ENCODE assay signal across 8 mouse cellular contexts in the genomic region with DNA sequence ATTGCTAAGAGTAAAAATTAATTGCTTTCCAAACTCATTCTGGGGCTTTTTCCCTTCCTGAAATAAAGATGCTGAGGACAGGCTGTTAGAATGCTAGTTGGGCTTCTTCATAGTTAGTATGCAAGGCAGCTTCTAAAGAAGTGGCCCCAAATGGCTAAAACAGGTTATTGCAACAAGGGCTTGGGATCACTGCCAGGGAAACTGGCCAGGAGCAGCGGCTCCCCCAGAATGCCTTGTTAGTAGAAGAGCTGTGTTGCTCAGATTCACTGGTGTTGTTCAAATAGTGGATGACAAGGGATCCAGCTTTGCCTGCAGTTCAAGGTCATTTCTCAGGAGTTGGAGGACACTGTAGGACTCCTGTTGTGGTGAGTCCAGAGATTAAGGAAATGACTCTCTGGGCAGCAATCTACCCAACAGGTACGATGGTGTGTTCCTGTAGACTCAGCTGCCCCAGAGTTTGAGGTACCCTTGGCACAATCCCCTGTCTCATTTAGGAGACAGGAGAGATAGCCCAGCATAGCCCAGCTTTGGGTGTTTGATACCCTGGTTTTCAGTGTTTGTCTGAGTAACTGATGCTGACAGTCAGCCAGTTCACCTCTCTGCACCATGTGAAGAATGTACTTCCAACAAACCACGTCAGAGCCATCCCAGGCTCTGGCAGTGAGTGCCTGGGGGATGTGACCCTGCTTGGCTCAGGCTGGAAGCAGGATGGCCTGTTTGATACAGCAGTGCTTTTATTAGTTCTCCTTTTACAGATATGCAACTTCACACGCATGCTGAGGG. TPM values are rescaled to one million over a fixed set of nuclear protein-coding genes. Genes with fewer than 3 reads are reported as not detected.
DNase-seq lines count a peak whose midpoint lies in the region; ATAC-seq and TF ChIP-seq lines count a peak whose summit lies in the region.

No protein-coding gene starts in this region.

- peaks cover 26% of the 10 kb centered on the region for H3K4me1 ChIP-seq in forebrain, embryonic 16.5 days (replicated peaks; ENCODE audit: control insufficient read depth, insufficient read depth, low read length)
- H3K4me1 ChIP-seq in heart, postnatal 0 days (ENCODE audit: control insufficient read depth, insufficient read depth): peaks cover 24% of the 10 kb centered on the region
- peaks cover 18% of the 10 kb centered on the region for H3K4me1 ChIP-seq in lung, embryonic 16.5 days (replicated peaks; ENCODE audit: control insufficient read depth, insufficient read depth, low read length)

- peaks cover 5% of the 10 kb centered on the region; the same call in 1 of the 2 replicates for H3K27me3 ChIP-seq in forebrain, embryonic 16.5 days (replicated peaks; ENCODE audit: control insufficient read depth, insufficient read depth, low read length)
- H3K27me3 ChIP-seq in heart, postnatal 0 days (ENCODE audit: control insufficient read depth, insufficient read depth, low read length): no peaks in the 10 kb centered on the region
- no peaks in the 10 kb centered on the region for H3K27me3 ChIP-seq in lung, embryonic 16.5 days (ENCODE audit: control insufficient read depth, insufficient read depth, low read depth, low read length)

- peak overlapping the region; percentile 38; the same call in 1 of the 2 replicates for H3K27ac ChIP-seq in forebrain, embryonic 16.5 days (ENCODE audit: low read length)
- peak overlapping the region; percentile 92 for H3K27ac ChIP-seq in heart, postnatal 0 days (ENCODE audit: low read depth)
- peak overlapping the region; percentile 94 for H3K27ac ChIP-seq in layer of hippocampus, adult 2 months
- peak overlapping the region; percentile 64 for H3K27ac ChIP-seq in lung, embryonic 16.5 days (ENCODE audit: low read length)

- no peaks in the 10 kb centered on the region for H3K36me3 ChIP-seq in forebrain, embryonic 16.5 days (ENCODE audit: control insufficient read depth, insufficient read depth)
- peaks cover 39% of the 10 kb centered on the region for H3K36me3 ChIP-seq in heart, postnatal 0 days (replicated peaks; ENCODE audit: control insufficient read depth, insufficient read depth, low read length)
- H3K36me3 ChIP-seq in lung, embryonic 16.5 days (ENCODE audit: control insufficient read depth, insufficient read depth, low read length): no peaks in the 10 kb centered on the region

- ATAC-seq in forebrain, embryonic 16.5 days: no peak
- ATAC-seq in heart, postnatal 0 days (ENCODE audit: insufficient read depth, low read depth): peak; percentile 52
- peak; percentile 32; the same call in 1 of the 2 replicates for ATAC-seq in lung, embryonic 16.5 days (ENCODE audit: low read depth)

- no peaks in the 10 kb centered on the region for H3K9me3 ChIP-seq in forebrain, embryonic 16.5 days (ENCODE audit: control insufficient read depth, low read length)
- H3K9me3 ChIP-seq in heart, postnatal 0 days (replicated peaks; ENCODE audit: control insufficient read depth, low read length): no peaks in the 10 kb centered on the region
- H3K9me3 ChIP-seq in lung, embryonic 16.5 days (ENCODE audit: control insufficient read depth, low read length): no peaks in the 10 kb centered on the region

- no peak overlapping the region; the same call in 1 of the 2 replicates for H3K4me3 ChIP-seq in forebrain, embryonic 16.5 days (replicated peaks; ENCODE audit: low read length)
- H3K4me3 ChIP-seq in heart, postnatal 0 days (ENCODE audit: low read depth, low read length): peak overlapping the region; percentile 89
- H3K4me3 ChIP-seq in layer of hippocampus, adult 2 months: peak overlapping the region; percentile 99
- H3K4me3 ChIP-seq in lung, embryonic 16.5 days (ENCODE audit: low read length): no peak overlapping the region; the same call in 1 of the 2 replicates

- peak; percentile 42 for TF ChIP-seq CTCF in heart, postnatal 0 days (IDR thresholded peaks at IDR 0.05; ENCODE audit: low read depth)
- peak; percentile 57 for TF ChIP-seq CTCF in layer of hippocampus, adult 2 months (conservative IDR thresholded peaks at IDR 0.05)

- H3K9ac ChIP-seq in forebrain, embryonic 16.5 days (replicated peaks; ENCODE audit: low read depth, low read length): no peak overlapping the region
- H3K9ac ChIP-seq in heart, postnatal 0 days (replicated peaks; ENCODE audit: low read depth, low read length): 0 out of 2 replicates have a peak overlapping the region, but pooled peaks have one; percentile 80
- peak overlapping the region; percentile 36 for H3K9ac ChIP-seq in lung, embryonic 16.5 days (ENCODE audit: low read length)

- H3K4me2 ChIP-seq in forebrain, embryonic 16.5 days (ENCODE audit: low read length): peak overlapping the region; percentile 36
- peak overlapping the region; percentile 83 for H3K4me2 ChIP-seq in heart, postnatal 0 days (ENCODE audit: low read depth, low read length)
- peak overlapping the region; percentile 38 for H3K4me2 ChIP-seq in lung, embryonic 16.5 days (ENCODE audit: low read depth, low read length)

- TF ChIP-seq EP300 in heart, postnatal 0 days (IDR thresholded peaks at IDR 0.05; ENCODE audit: low read depth): no peak

- WGBS in forebrain, embryonic 16.5 days: 33% methylated on average over 4 of the region's 4 CpGs
- 11% methylated on average over 4 of the region's 4 CpGs for WGBS in heart, postnatal 0 days
- 48% methylated on average over 4 of the region's 4 CpGs for WGBS in lung, embryonic 16.5 days

- DNase-seq in 3134 (ENCODE audit: extremely low read depth, insufficient read length, low spot score): peak; percentile 49
- DNase-seq in adrenal gland, postnatal 10 days: peak; percentile 91
- DNase-seq in heart, postnatal 0 days (ENCODE audit: low spot score): peak; percentile 92
- DNase-seq in layer of hippocampus, adult 2 months (ENCODE audit: low spot score in 2 of 2): peak; percentile 81 to 85
- DNase-seq in right cerebral cortex, postnatal 36 days (ENCODE audit: low spot score in 2 of 2): peak; percentile 66 to 69
- DNase-seq in thymus, postnatal 14 days: no peak

RNA-seq across cellular contexts. Expression of gene Pygb, which starts 2.4 kb away (rescaled TPM):
- 10 to 100 TPM; 46.8 to 51.4 TPM for total RNA-seq in adrenal gland, postnatal 10 days (2021)
- 102 and 110 TPM in 2 replicates for polyA plus RNA-seq in forebrain, embryonic 16.5 days (2015; fragmentation: Nextera tagmentation; extraction: Ambion mirVana)
- 489 and 581 TPM in 2 replicates for total RNA-seq in heart, postnatal 0 days (2014; rRNA removed; ENCODE audit: low replicate concordance)
- 255 and 282 TPM in 2 replicates for polyA plus RNA-seq in heart, postnatal 0 days (2015; fragmentation: Nextera tagmentation; extraction: Ambion mirVana)
- 100 to 1,000 TPM; 203 to 212 TPM for total RNA-seq in layer of hippocampus, adult 2 months (2021)
- 92.4 and 94.3 TPM in 2 replicates for polyA plus RNA-seq in lung, embryonic 16.5 days (2015; fragmentation: Nextera tagmentation; extraction: Ambion mirVana)

RNA-seq across cellular contexts. Expression of gene Entpd6, which starts 40.1 kb away (rescaled TPM):
- 10 to 100 TPM; 14.0 to 14.2 TPM for total RNA-seq in adrenal gland, postnatal 10 days (2021)
- polyA plus RNA-seq in forebrain, embryonic 16.5 days (2015; fragmentation: Nextera tagmentation; extraction: Ambion mirVana): 51.4 and 62.3 TPM in 2 replicates
- total RNA-seq in heart, postnatal 0 days (2014; rRNA removed; ENCODE audit: low replicate concordance): 16.9 and 25.8 TPM in 2 replicates
- 17.3 and 17.4 TPM in 2 replicates for polyA plus RNA-seq in heart, postnatal 0 days (2015; fragmentation: Nextera tagmentation; extraction: Ambion mirVana)
- total RNA-seq in layer of hippocampus, adult 2 months (2021): 10 to 100 TPM; 65.5 to 68.9 TPM
- 29.8 and 29.9 TPM in 2 replicates for polyA plus RNA-seq in lung, embryonic 16.5 days (2015; fragmentation: Nextera tagmentation; extraction: Ambion mirVana)

Comparison
In these comparisons a context has a peak if more than half of its experiments do, and no peak if none do; other contexts are left out.
1. H3K27ac ChIP-seq: peak in every context shown above with its lines; median percentile 94 in layer of hippocampus, adult 2 months; 92 in heart, postnatal 0 days; 64 in lung, embryonic 16.5 days; 38 in forebrain, embryonic 16.5 days.
2. H3K4me3 ChIP-seq: peak in heart, postnatal 0 days (single experiment) and layer of hippocampus, adult 2 months (single experiment); none in forebrain, embryonic 16.5 days (single experiment) and lung, embryonic 16.5 days (single experiment).
3. Peak in every context shown above with its lines, with median percentiles within 50 percentile points of each other: H3K4me2 ChIP-seq.